ENCODE assay signal across 9 mouse cellular contexts in the genomic region with DNA sequence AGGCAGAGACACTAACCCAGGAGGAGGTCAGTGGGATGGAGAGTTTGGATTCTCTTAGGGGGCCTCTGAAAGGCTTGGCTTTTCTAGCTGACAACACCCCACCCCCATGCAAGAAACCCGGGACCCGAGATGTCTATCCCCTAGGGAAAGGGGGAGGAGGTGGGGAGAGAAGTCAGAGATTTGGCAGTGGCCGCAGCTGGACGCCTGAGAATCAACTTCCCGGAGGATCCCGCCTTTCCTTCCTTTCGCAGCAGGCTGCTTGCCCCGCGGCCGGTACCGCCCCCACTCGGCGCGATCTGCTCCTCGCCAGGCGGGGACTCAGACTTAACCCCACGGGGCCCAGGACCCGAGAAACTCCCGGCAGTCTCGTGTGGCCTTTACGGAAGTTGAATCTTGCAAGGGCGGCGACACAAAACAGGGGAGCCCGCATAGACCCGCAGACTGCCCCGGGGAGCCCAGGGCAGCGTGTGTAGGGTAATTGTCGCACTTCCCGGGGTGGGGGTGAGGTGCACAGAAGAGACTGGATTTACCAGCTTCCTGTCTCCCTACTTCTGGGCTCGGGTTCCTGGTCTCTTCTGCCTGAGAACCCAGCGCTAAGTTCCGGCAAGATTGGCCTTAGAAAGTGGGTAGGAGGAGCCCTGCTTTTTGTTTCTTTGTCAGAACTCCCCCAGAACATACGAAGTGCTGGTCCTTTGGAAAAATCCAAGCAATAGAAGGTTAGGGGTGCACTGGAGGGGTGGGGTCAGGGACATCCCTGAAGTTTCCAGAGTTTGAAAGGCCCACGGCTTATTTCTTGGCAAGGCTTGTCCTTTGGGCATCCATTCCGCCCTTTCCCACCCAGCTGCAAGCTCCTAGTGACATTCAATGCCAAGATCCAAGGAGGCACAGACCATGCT. TPM values are rescaled to one million over a fixed set of nuclear protein-coding genes. Genes with fewer than 3 reads are reported as not detected.
DNase-seq lines count a peak whose midpoint lies in the region; ATAC-seq lines count a peak whose summit lies in the region.
"Had no signal": no experiment of that assay in that cellular context is flagged by ENCODE, and none has a peak within 500 bp of the region (broad histone marks: within the 10 kb centered on the region; RNA-seq: fewer than 3 reads in every experiment).

No protein-coding gene starts in this region.

- no peak overlapping the region for H3K27ac ChIP-seq in forebrain, embryonic 16.5 days (ENCODE audit: low read length)
- no peak overlapping the region for H3K27ac ChIP-seq in lung, embryonic 15.5 days
- H3K27ac ChIP-seq in stomach, embryonic 15.5 days = peak overlapping the region; percentile 84

- no peak overlapping the region for H3K9ac ChIP-seq in forebrain, embryonic 16.5 days (replicated peaks; ENCODE audit: low read depth, low read length)
- H3K9ac ChIP-seq in lung, embryonic 15.5 days = 0 out of 2 replicates have a peak overlapping the region, but pooled peaks have one; percentile 12
- no peak overlapping the region for H3K9ac ChIP-seq in stomach, embryonic 15.5 days

- intact Hi-C loops in left cerebral cortex, postnatal 25 days (cut with DNase I) = loop anchor here (5.0 kb wide), 1 partner anchor 82 kb away; no protein-coding TSS in a partner anchor

- H3K36me3 ChIP-seq in forebrain, embryonic 16.5 days (ENCODE audit: control insufficient read depth, insufficient read depth) = no peaks in the 10 kb centered on the region
- H3K36me3 ChIP-seq in lung, embryonic 15.5 days = no peaks in the 10 kb centered on the region
- no peaks in the 10 kb centered on the region for H3K36me3 ChIP-seq in stomach, embryonic 15.5 days

- peak overlapping the region; percentile 23 for H3K4me2 ChIP-seq in forebrain, embryonic 16.5 days (ENCODE audit: low read length)
- H3K4me2 ChIP-seq in lung, embryonic 15.5 days = peak overlapping the region; percentile 85
- H3K4me2 ChIP-seq in stomach, embryonic 15.5 days = peak overlapping the region; percentile 88

- peaks cover 18% of the 10 kb centered on the region for H3K4me1 ChIP-seq in forebrain, embryonic 16.5 days (replicated peaks; ENCODE audit: control insufficient read depth, insufficient read depth, low read length)
- H3K4me1 ChIP-seq in lung, embryonic 15.5 days = peaks cover 22% of the 10 kb centered on the region
- H3K4me1 ChIP-seq in stomach, embryonic 15.5 days = peaks cover 21% of the 10 kb centered on the region

- no peak for ATAC-seq in forebrain, embryonic 16.5 days
- ATAC-seq in lung, embryonic 15.5 days (ENCODE audit: borderline replicate concordance, extremely low read depth, low FRiP score, low TSS enrichment) = no peak
- peak; percentile 16; the same call in 1 of the 2 replicates for ATAC-seq in stomach, embryonic 15.5 days (ENCODE audit: insufficient read depth, low FRiP score, low read depth)

- no peaks in the 10 kb centered on the region for H3K9me3 ChIP-seq in forebrain, embryonic 16.5 days (ENCODE audit: control insufficient read depth, low read length)
- no peaks in the 10 kb centered on the region for H3K9me3 ChIP-seq in lung, embryonic 15.5 days
- no peaks in the 10 kb centered on the region for H3K9me3 ChIP-seq in stomach, embryonic 15.5 days

- peak overlapping the region; percentile 17; the same call in 1 of the 2 replicates for H3K4me3 ChIP-seq in forebrain, embryonic 16.5 days (replicated peaks; ENCODE audit: low read length)
- H3K4me3 ChIP-seq in lung, embryonic 15.5 days = peak overlapping the region; percentile 40
- H3K4me3 ChIP-seq in stomach, embryonic 15.5 days (replicated peaks) = peak overlapping the region; percentile 52
- H3K4me3 ChIP-seq: erythroblast, embryonic 14.5 days had no signal

- H3K27me3 ChIP-seq in forebrain, embryonic 16.5 days (replicated peaks; ENCODE audit: control insufficient read depth, insufficient read depth, low read length) = peaks cover 70% of the 10 kb centered on the region
- peaks cover 98% of the 10 kb centered on the region for H3K27me3 ChIP-seq in lung, embryonic 15.5 days
- H3K27me3 ChIP-seq in stomach, embryonic 15.5 days (replicated peaks) = peaks cover 94% of the 10 kb centered on the region

- DNase-seq in adrenal gland, adult 2 months = peak; percentile 42
- DNase-seq in adrenal gland, postnatal 4 days (ENCODE audit: low spot score in 2 of 2) = no peak
- DNase-seq in heart, postnatal 4 days = peak; percentile 76
- DNase-seq in left cerebral cortex, postnatal 25 days (ENCODE audit: low spot score in 2 of 2) = no peak
- no peak for DNase-seq in urinary bladder, adult 2 months (ENCODE audit: low spot score)

- WGBS in forebrain, embryonic 16.5 days = under 1% methylated on average over 35 of the region's 35 CpGs
- 1% methylated on average over 35 of the region's 35 CpGs for WGBS in lung, embryonic 15.5 days
- 3% methylated on average over 35 of the region's 35 CpGs for WGBS in stomach, embryonic 15.5 days

RNA-seq across cellular contexts. Expression of a gene that starts 1.1 kb away (rescaled TPM):
- total RNA-seq in adrenal gland, adult 2 months (2021) = not detected
- 0.12 and 0.18 TPM in 2 replicates for polyA plus RNA-seq in adrenal gland, adult 2 months (2012; rRNA removed)
- under 1 TPM; 0.28 to 0.50 TPM for total RNA-seq in adrenal gland, postnatal 4 days (2021)
- 0.25 and 0.45 TPM in 2 replicates for polyA plus RNA-seq in forebrain, embryonic 16.5 days (2015; fragmentation: Nextera tagmentation; extraction: Ambion mirVana)
- total RNA-seq in heart, postnatal 4 days (2021) = under 1 TPM; 0.45 to 0.83 TPM
- 0.21 and 0.55 TPM in 2 replicates for polyA plus RNA-seq in lung, embryonic 15.5 days (2015; fragmentation: Nextera tagmentation; extraction: Ambion mirVana)
- 6.9 and 13.9 TPM in 2 replicates for polyA plus RNA-seq in stomach, embryonic 15.5 days (2015; fragmentation: Nextera tagmentation; extraction: Ambion mirVana)
- total RNA-seq in left cerebral cortex, postnatal 25 days (2021) = under 1 TPM; 0.80 to 0.87 TPM
- polyA plus RNA-seq in urinary bladder, adult 2 months (2012; rRNA removed) = 0.21 and 0.47 TPM in 2 replicates
- polyA plus RNA-seq: erythroblast, embryonic 14.5 days had no signal

Comparison
In these comparisons a context has a peak if more than half of its experiments do, and no peak if none do; other contexts are left out.
1. DNase-seq: peak in adrenal gland, adult 2 months (single experiment) and heart, postnatal 4 days (single experiment); none in adrenal gland, postnatal 4 days (0 of 2), left cerebral cortex, postnatal 25 days (0 of 2) and urinary bladder, adult 2 months (single experiment).
2. H3K4me2 ChIP-seq: peak in every context shown above with its lines; median percentile 88 in stomach, embryonic 15.5 days; 85 in lung, embryonic 15.5 days; 23 in forebrain, embryonic 16.5 days.
3. Peak in every context shown above with its lines, with median percentiles within 50 percentile points of each other: H3K4me3 ChIP-seq.